Mouse (Mus musculus) embryonic facial prominence, embryonic 12.5 days (tissue): ENCODE measurements around the gene Ppp1r14d. TPM values are rescaled to one million over a fixed set of nuclear protein-coding genes. Genes with fewer than 3 reads are reported as not detected.

ENCODE experiments used
- ATAC-seq: fragments of 200-750 bp; cut with Nextera tagmentation; 2 replicates; pipeline ENCODE4 v1.8.0; 2017; ENCODE audit not compliant: insufficient number of reproducible peaks, insufficient read depth, low FRiP score, low TSS enrichment
- H3K27ac ChIP-seq: fragments of 300-500 bp; sonication (generic); 2 replicates; pipeline ENCODE4 v1.5.1; 2016; ENCODE audit warnings: mild to moderate bottlenecking
- H3K27me3 ChIP-seq: fragments of 300-500 bp; sonication (generic); 2 replicates; pipeline ENCODE4 v1.6.1; 2016; ENCODE audit warnings: mild to moderate bottlenecking, moderate library complexity
- H3K36me3 ChIP-seq: fragments of 300-500 bp; sonication (generic); 2 replicates; pipeline ENCODE4 v1.6.1; 2016; ENCODE audit warnings: mild to moderate bottlenecking
- H3K4me1 ChIP-seq: fragments of 300-500 bp; sonication (generic); 2 replicates; pipeline ENCODE4 v1.6.1; 2016
- H3K4me2 ChIP-seq: fragments of 300-500 bp; sonication (generic); replicated peaks from 2 replicates; pipeline ENCODE4 v1.6.1; 2016; ENCODE audit warnings: mild to moderate bottlenecking, moderate library complexity
- H3K4me3 ChIP-seq: fragments of 300-500 bp; sonication (generic); 2 replicates; pipeline ENCODE4 v1.5.1; 2016; ENCODE audit warnings: mild to moderate bottlenecking
- H3K9ac ChIP-seq: fragments of 300-500 bp; sonication (generic); 2 replicates; pipeline ENCODE4 v1.6.1; 2016; ENCODE audit warnings: mild to moderate bottlenecking, moderate library complexity
- H3K9me3 ChIP-seq: fragments of 300-500 bp; sonication (generic); 2 replicates; pipeline ENCODE4 v1.6.1; 2016; ENCODE audit warnings: mild to moderate bottlenecking, moderate library complexity
- WGBS: fragments of 180-500 bp; shearing (Covaris S2); methylation state at CpG from one replicate; pipeline ENCODE4 v1.1.7; 2016; 5-methylcytosine and 5-hydroxymethylcytosine counted together
- polyA plus RNA-seq: library from polyadenylated mRNA; unstranded; fragments of >200 nt; fragmentation: Nextera tagmentation; extraction: Ambion mirVana; gene quantifications from 2 replicates; pipeline ENCODE4 v1.2.1, GENCODE M21; 2016

The Ppp1r14d gene
- polyA plus RNA-seq, 1 experiment from 2014 or later, result 0.28 TPM

DNA sequence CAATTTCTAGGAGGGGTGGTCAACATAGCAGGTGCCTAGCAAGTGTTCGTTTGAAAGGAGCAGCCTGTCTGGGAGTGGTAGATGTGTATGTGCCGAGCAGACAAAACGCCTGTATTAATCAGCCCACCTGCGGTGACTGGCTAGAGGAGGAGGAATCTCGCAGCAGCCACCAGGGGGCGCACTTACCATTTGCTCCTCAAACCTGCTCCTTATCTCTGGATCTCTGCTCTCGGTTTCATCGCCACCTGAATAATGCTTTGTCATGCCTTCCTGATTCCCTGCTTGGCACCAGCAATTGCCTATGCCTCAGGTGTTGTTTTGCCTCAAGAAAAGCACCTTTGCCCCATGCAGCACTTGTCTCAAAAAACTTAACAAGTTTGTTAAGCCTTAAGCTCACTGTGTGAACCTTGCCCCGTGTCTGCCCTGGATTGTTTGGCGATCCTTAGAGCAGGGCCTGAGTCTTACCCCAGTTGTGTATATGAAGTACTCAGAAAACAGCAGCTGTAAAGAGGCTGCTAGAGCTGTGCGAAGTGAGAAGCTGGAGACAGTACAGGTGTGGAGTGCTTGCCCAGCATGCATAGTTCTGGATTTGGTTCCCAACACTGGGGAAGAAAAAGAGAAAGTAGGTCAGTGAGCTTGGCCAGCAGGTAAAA, 21.2 kb upstream of the Ppp1r14d start:
- Histone ChIP-seq H3K9me3 (no peaks in the 10 kb centered on the region), H3K4me1 (no peaks in the 10 kb centered on the region), H3K4me3 (no peak overlapping the region), H3K27me3 (peaks cover 19% of the 10 kb centered on the region), H3K27ac (no peak overlapping the region), H3K9ac (no peak overlapping the region), H3K4me2 (0 out of 2 replicates have a peak overlapping the region, but pooled peaks have one; percentile 15), H3K36me3 (no peaks in the 10 kb centered on the region)
- WGBS, result 14% methylated on average over 11 of the region's 11 CpGs
- no peak for ATAC-seq

DNA sequence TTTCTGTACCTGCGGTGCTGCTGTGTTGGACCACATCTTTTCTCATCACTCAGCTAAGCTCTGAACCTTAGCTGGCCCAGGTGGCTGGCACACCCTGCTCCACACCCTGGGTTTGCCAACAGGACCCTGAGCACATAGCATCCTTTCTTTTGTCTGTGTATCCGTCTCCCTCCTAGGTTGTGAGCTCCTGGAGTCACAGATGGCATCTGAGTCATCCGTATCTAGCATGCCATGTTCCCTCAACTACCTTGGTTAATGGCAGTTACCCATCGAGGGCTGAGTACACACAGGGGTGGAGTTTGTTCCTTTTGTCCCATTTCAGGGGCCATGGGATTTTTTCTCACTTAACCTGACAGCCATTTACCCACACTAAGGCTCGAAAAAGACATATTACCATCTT, 20.7 kb upstream of the Ppp1r14d start:
- ATAC-seq, result no peak
- 61% methylated on average over 5 of the region's 5 CpGs for WGBS

DNA sequence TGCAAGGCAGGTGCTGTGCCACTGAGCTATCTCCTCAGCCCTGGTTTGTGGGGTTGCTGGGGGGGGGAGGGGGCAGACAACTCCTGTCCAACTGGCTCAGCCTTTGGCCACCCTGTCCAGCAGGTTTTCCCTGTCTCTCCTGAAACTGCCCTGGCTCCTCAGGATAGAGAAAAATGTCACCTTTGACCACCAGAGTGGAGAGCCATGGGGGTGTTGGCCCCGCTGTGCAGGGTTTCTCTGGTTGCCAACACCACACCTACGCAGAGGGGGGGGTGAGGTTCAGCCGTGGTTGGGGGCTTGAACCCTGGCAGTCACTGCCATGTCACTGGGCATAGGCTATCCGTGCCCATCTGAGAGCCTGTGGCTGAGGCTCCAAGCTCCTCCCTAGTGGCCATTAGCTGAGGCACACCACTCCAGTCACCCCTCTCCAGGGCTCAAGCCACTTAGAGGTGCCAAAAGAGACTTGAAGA, 19.9 kb upstream of the Ppp1r14d start:
- no peak overlapping the region for H3K4me3 ChIP-seq
- H3K27me3 ChIP-seq, result peaks cover 11% of the 10 kb centered on the region; the same call in 1 of the 2 replicates
- H3K4me2 ChIP-seq, result no peak overlapping the region
- WGBS, result 62% methylated on average over 4 of the region's 4 CpGs
- no peaks in the 10 kb centered on the region for H3K9me3 ChIP-seq
- ATAC-seq, result no peak
- no peak overlapping the region for H3K27ac ChIP-seq
- H3K9ac ChIP-seq, result no peak overlapping the region
- no peaks in the 10 kb centered on the region for H3K36me3 ChIP-seq
- no peaks in the 10 kb centered on the region for H3K4me1 ChIP-seq

More for the DNA sequence above, 20.7 kb upstream of the Ppp1r14d start:
- Histone ChIP-seq H3K27ac (no peak overlapping the region), H3K36me3 (no peaks in the 10 kb centered on the region), H3K9ac (no peak overlapping the region), H3K4me1 (no peaks in the 10 kb centered on the region), H3K27me3 (peaks cover 17% of the 10 kb centered on the region), H3K9me3 (no peaks in the 10 kb centered on the region), H3K4me3 (no peak overlapping the region), H3K4me2 (no peak overlapping the region)

DNA sequence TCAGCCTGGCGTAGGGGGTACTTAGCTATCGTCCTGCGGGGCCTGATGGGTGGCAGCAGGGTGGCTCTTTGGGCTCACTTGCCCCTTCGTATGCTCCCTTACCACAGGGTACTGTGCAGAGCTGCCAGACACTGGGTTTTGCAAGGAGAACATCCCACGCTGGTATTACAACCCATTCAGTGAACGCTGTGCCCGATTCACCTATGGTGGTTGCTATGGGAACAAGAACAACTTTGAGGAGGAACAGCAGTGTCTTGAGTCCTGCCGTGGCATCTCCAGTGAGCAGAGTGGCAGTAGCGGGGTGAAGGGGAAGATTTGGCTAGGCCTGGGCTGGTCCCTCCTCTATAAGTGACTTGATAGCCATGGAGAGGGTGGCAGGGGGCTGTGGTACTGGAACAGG, 18.2 kb upstream of the Ppp1r14d start:
- no peak overlapping the region for H3K9ac ChIP-seq

DNA sequence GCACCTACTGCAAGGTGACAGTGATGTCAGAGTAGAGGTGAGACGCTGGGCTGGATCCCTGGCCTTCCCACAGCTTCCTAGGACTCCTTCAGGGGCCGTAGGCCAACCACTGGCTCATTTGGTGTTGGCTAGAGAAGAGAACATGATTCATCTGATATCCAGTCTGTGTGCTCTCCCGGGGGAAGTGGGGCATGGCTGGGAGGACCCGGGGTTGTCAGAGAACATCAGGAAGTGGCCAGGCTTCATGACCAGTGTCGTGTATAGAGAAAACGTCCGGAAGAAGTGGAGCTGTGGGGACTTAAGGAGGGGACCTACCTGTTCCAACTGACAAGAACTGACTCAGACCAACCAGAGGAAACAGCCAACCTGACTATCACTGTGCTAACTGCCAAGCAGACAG, 15.5 kb upstream of the Ppp1r14d start:
- Histone ChIP-seq H3K4me3 (no peak overlapping the region), H3K4me1 (no peaks in the 10 kb centered on the region), H3K36me3 (no peaks in the 10 kb centered on the region), H3K9me3 (no peaks in the 10 kb centered on the region), H3K9ac (no peak overlapping the region), H3K27ac (no peak overlapping the region), H3K27me3 (peaks cover 6% of the 10 kb centered on the region; the same call in 1 of the 2 replicates), H3K4me2 (no peak overlapping the region)
- WGBS, result 85% methylated on average over 7 of the region's 7 CpGs
- ATAC-seq, result no peak

More for the DNA sequence above, 18.2 kb upstream of the Ppp1r14d start:
- Histone ChIP-seq H3K4me2 (no peak overlapping the region), H3K27ac (no peak overlapping the region), H3K9me3 (no peaks in the 10 kb centered on the region), H3K27me3 (no peaks in the 10 kb centered on the region), H3K4me1 (no peaks in the 10 kb centered on the region), H3K4me3 (no peak overlapping the region), H3K36me3 (no peaks in the 10 kb centered on the region)
- no peak for ATAC-seq
- 85% methylated on average over 9 of the region's 9 CpGs for WGBS

DNA sequence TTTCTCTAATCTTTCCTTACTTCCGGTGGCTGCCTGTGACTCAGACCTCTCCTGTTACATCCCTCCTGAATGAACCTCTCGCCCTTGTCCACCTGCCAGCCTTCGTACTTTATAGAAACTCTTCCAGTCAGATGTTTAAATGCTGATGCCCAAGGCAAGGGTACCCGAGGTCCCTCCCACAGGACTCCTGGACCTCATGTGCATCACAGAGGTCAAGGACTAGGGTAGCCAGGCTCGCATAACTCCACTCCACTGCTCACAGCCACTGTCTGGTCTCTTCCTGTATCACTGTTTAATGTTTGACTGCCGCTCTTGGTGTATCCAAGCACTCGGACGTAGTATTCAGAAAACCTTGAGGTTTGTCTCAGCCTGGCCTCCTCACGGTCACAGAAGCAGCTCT, 12.8 kb upstream of the Ppp1r14d start:
- no peak overlapping the region for H3K27ac ChIP-seq
- no peaks in the 10 kb centered on the region for H3K9me3 ChIP-seq
- no peak overlapping the region for H3K4me3 ChIP-seq
- no peaks in the 10 kb centered on the region for H3K36me3 ChIP-seq
- H3K27me3 ChIP-seq, result peaks cover 33% of the 10 kb centered on the region
- no peak overlapping the region for H3K9ac ChIP-seq
- ATAC-seq, result no peak
- H3K4me1 ChIP-seq, result peaks cover 2% of the 10 kb centered on the region; the same call in 1 of the 2 replicates
- no peak overlapping the region for H3K4me2 ChIP-seq
- 76% methylated on average over 9 of the region's 9 CpGs for WGBS

DNA sequence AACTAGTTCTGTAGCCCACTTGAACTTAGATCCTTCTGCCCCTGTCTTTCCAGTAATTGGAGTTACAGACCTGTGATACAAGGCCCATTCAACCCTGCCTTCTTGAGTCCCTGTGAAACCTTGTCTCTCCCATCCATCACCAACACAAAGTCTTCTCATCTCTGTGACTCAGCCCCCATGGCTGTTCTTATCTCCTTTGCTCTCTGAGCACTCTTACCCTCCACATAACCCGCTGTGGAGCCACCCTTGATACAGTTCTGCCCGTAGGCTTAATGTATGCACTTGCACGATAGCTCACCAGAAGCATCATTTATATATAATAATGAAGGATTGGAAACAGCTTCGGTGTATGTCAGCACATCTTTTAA, 11.1 kb upstream of the Ppp1r14d start:
- H3K4me3 ChIP-seq, result no peak overlapping the region
- H3K4me1 ChIP-seq, result peaks cover 12% of the 10 kb centered on the region; the same call in 1 of the 2 replicates
- no peak overlapping the region for H3K9ac ChIP-seq
- ATAC-seq, result no peak
- H3K9me3 ChIP-seq, result no peaks in the 10 kb centered on the region
- H3K27me3 ChIP-seq, result peaks cover 50% of the 10 kb centered on the region
- H3K4me2 ChIP-seq, result no peak overlapping the region
- 90% methylated on average over 4 of the region's 4 CpGs for WGBS
- H3K36me3 ChIP-seq, result no peaks in the 10 kb centered on the region
- H3K27ac ChIP-seq, result no peak overlapping the region

DNA sequence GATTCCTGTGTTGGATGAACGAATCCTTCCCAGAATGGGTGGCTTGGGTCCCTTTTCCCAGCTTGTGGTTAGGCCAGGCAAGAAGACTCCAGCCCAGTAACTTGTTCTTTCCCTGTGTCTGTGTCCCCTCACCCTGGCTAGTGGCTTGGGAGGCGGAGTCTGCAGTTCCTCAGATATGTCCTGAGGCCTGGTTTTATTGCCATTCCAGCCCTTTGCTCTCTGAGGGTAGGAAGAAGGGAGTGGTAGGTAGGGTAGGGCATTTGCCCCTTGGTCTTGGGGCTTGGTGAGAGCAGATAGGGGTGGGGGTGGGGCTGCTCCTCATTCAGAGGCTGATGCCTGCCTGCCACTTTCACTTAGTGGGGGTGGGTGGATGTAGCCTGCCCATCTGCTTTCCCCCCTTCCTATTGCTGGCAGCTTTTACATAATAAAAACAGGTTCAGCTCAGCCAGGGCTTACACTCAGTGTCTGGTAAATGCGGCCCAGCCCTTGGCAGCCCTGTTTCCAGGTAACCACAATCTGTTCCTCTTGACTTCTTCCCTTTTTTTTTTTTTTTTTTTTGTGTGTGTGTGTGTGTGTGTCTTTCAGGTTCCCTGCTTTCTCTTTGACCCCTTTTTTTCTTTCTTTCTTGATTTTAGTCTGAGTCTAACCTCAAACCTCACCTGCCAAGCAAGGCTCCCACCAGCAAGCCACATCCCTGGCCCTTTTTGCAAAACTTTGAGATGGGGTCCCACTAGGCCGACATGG, 10.5 kb upstream of the Ppp1r14d start:
- Histone ChIP-seq H3K36me3 (no peaks in the 10 kb centered on the region), H3K4me1 (peaks cover 12% of the 10 kb centered on the region; the same call in 1 of the 2 replicates), H3K27me3 (peaks cover 56% of the 10 kb centered on the region), H3K27ac (no peak overlapping the region), H3K9ac (no peak overlapping the region), H3K4me2 (no peak overlapping the region), H3K4me3 (no peak overlapping the region), H3K9me3 (no peaks in the 10 kb centered on the region)
- WGBS, result 57% methylated on average over 4 of the region's 4 CpGs
- no peak for ATAC-seq

DNA sequence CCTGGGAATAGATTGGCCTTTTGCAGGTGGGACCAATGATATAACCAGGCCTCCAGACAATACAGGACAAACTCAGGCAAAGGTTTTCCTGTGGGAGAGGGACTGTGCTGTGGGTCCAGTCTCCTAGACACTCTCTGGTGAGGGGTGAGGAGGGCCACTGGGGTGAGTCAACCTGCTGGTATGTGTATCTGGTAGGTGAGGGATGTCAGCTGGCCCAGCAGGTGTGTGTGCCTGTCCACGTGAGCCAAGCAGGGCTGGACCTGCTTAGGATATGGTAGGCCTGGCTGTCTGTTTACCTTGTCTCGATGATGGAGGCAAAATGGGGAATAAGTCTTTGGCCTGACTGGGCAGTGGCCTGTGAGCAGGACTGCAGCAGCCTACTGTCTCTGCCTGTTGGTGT, 9.0 kb upstream of the Ppp1r14d start:
- Histone ChIP-seq H3K4me1 (peaks cover 12% of the 10 kb centered on the region; the same call in 1 of the 2 replicates), H3K9me3 (no peaks in the 10 kb centered on the region), H3K4me3 (peak overlapping the region; percentile 4; the same call in 1 of the 2 replicates), H3K27ac (no peak overlapping the region), H3K27me3 (peaks cover 64% of the 10 kb centered on the region), H3K36me3 (no peaks in the 10 kb centered on the region), H3K9ac (no peak overlapping the region), H3K4me2 (peak overlapping the region; percentile 4; the same call in 1 of the 2 replicates)
- no peak for ATAC-seq
- WGBS, result 69% methylated on average over 2 of the region's 2 CpGs

DNA sequence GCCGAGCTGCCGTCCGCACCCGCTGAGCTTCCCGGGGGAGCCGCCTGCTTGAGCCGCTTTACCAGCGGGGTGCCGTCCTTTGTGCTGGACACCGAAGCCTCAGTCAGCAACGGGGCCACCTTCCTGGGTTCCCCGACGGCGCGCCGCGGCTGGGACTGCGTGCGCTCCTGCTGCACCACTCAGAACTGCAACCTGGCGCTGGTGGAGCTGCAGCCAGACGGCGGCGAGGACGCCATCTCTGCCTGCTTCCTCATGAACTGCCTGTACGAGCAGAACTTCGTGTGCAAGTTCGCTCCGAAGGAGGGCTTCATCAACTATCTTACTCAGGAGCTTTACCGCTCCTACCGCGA, 8.1 kb upstream of the Ppp1r14d start:
- Histone ChIP-seq H3K4me2 (peak overlapping the region; percentile 77), H3K36me3 (no peaks in the 10 kb centered on the region), H3K27me3 (peaks cover 64% of the 10 kb centered on the region), H3K9ac (peak overlapping the region; percentile 54), H3K4me1 (peaks cover 12% of the 10 kb centered on the region; the same call in 1 of the 2 replicates), H3K4me3 (peak overlapping the region; percentile 46), H3K9me3 (no peaks in the 10 kb centered on the region), H3K27ac (no peak overlapping the region)
- no peak for ATAC-seq
- 3% methylated on average over 31 of the region's 31 CpGs for WGBS

DNA sequence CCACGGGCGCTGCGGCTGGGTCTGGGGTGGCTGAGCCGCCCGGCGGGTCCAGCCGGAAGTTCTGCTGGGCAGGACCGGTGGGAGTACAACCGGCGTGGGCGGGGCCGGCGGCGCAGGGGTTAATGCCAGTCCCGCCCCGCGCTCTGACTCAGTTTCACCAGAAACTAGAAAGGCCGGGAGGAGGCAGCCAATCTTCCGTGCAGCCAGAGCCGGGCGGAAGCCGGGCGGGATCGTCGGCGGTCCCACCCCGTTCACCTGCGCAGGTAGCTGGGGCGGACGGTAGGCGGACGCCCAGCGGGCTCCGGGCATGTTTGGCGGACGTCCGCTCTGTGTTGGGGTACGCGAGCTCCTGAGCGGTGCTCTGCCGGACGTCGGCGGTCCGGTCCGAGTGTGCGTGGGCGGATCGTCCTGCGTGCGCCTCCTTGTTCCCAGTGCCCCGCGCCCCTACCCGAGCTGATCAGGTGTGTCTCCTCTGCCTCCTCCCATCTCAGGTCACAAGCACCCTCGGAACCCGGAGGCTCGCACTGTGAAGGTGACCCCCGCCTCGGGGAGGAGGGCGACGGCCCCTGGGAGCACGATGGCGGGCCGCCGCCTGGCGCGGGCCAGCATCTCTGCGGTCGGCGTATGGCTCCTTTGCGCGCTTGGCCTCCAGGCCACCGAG, 7.6 kb upstream of the Ppp1r14d start, which contains the start of gene Spint1:
TSS of gene Spint1 (plus strand) at position 153 of the 661 bp plus-strand sequence.
- under 1% methylated on average over 70 of the region's 73 CpGs for WGBS
- H3K27me3 ChIP-seq, result peaks cover 64% of the 10 kb centered on the region
- H3K4me1 ChIP-seq, result peaks cover 12% of the 10 kb centered on the region; the same call in 1 of the 2 replicates
- peak within 1 kb of the TSS; percentile 77 for H3K4me2 ChIP-seq
- peak within 1 kb of the TSS; percentile 54 for H3K9ac ChIP-seq
- no peaks in the 10 kb centered on the region for H3K36me3 ChIP-seq
- peak; percentile 71 for ATAC-seq
- peak within 1 kb of the TSS; percentile 46 for H3K4me3 ChIP-seq
- H3K27ac ChIP-seq, result no peak within 1 kb of the TSS
- no peaks in the 10 kb centered on the region for H3K9me3 ChIP-seq
